Mouse (Mus musculus) MEL (cell line): ENCODE measurements around the gene Meox2. TPM values are rescaled to one million over a fixed set of nuclear protein-coding genes. Genes with fewer than 3 reads are reported as not detected.

Experiments
- DNase-seq: peaks from one replicate; pipeline ENCODE4 v3.0.0; 2011; ENCODE audit warnings: low read depth, low spot score
- H3K27ac ChIP-seq: 2 replicates; pipeline ENCODE4 v1.5.1; 2012; ENCODE audit warnings: low read depth, mild to moderate bottlenecking, control low read depth, low read length, moderate library complexity; ENCODE audit not compliant: control insufficient read depth
- H3K27me3 ChIP-seq, 2 experiments: fragments of 150-350 bp in 1 of 2; sonication (generic) in 1 of 2; 2 replicates each; pipeline ENCODE4 v1.6.1; 2012; ENCODE audit warnings: low read length in 2 of 2, mild to moderate bottlenecking in 2 of 2, improper control_type of control experiment in 1 of 2, moderate library complexity in 1 of 2; ENCODE audit not compliant: insufficient read depth in 2 of 2, control insufficient read depth in 1 of 2
- H3K36me3 ChIP-seq, 2 experiments: 2 replicates each; pipeline ENCODE4 v1.6.1; 2012 to 2014; ENCODE audit warnings: low read length in 2 of 2, improper control_type of control experiment in 1 of 2, inconsistent platforms in 1 of 2, mild to moderate bottlenecking in 1 of 2; ENCODE audit not compliant: insufficient read depth in 2 of 2, control insufficient read depth in 1 of 2
- H3K4me1 ChIP-seq, 2 experiments: fragments of 150-350 bp in 1 of 2; sonication (generic) in 1 of 2; 2 replicates each; pipeline ENCODE4 v1.6.1; 2012; ENCODE audit warnings: low read length in 2 of 2, improper control_type of control experiment in 1 of 2, mild to moderate bottlenecking in 1 of 2; ENCODE audit not compliant: insufficient read depth in 2 of 2, control insufficient read depth in 1 of 2
- H3K4me3 ChIP-seq, 2 experiments: fragments of 150-350 bp in 1 of 2; sonication (generic) in 1 of 2; 2 replicates each; pipeline ENCODE4 v1.5.1; 2012; ENCODE audit warnings: low read depth in 2 of 2, low read length in 2 of 2, mild to moderate bottlenecking in 2 of 2, moderate library complexity in 2 of 2, control low read depth in 1 of 2, improper control_type of control experiment in 1 of 2; ENCODE audit not compliant: control insufficient read depth in 1 of 2, insufficient read depth in 1 of 2
- H3K79me2 ChIP-seq: 2 replicates; pipeline ENCODE4 v1.6.1; 2012; ENCODE audit warnings: mild to moderate bottlenecking, low read length, moderate library complexity; ENCODE audit not compliant: control insufficient read depth, poor library complexity, insufficient read depth
- H3K9ac ChIP-seq: 2 replicates; pipeline ENCODE4 v1.6.1; 2012; ENCODE audit warnings: low read depth, mild to moderate bottlenecking, control low read depth, low read length, moderate library complexity; ENCODE audit not compliant: control insufficient read depth, poor library complexity, severe bottlenecking
- H3K9me3 ChIP-seq: fragments of 150-350 bp; sonication (generic); replicated peaks from 2 replicates; pipeline ENCODE4 v1.6.1; 2012; ENCODE audit warnings: mild to moderate bottlenecking, low read length, improper control_type of control experiment, moderate library complexity; ENCODE audit not compliant: insufficient read depth
- BHLHE40 ChIP-seq: IDR thresholded peaks from 2 replicates; pipeline ENCODE4 v1.6.1; 2012; ENCODE audit warnings: low read depth, mild to moderate bottlenecking, inconsistent platforms, low read length, improper control_type of control experiment, borderline replicate concordance
- CHD2 ChIP-seq: IDR thresholded peaks from 2 replicates; pipeline ENCODE4 v1.6.1; 2011; ENCODE audit warnings: low read length, improper control_type of control experiment
- GATA1 ChIP-seq: IDR thresholded peaks from 2 replicates; pipeline ENCODE4 v1.6.1; 2011; ENCODE audit warnings: low read depth, low read length, improper control_type of control experiment
- JUND ChIP-seq: IDR thresholded peaks from 2 replicates; pipeline ENCODE4 v1.6.1; 2011; ENCODE audit warnings: low read depth, mild to moderate bottlenecking, improper control_type of control experiment, low read length
- MAFK ChIP-seq: IDR thresholded peaks from 2 replicates; pipeline ENCODE4 v1.6.1; 2011; ENCODE audit warnings: low read depth, mild to moderate bottlenecking, low read length, improper control_type of control experiment, borderline replicate concordance
- MAX ChIP-seq: IDR thresholded peaks from 2 replicates; pipeline ENCODE4 v1.6.1; 2011; ENCODE audit warnings: low read length, improper control_type of control experiment
- MYB ChIP-seq: IDR thresholded peaks from 2 replicates; pipeline ENCODE4 v1.6.1; 2011; ENCODE audit warnings: mild to moderate bottlenecking, low read depth, low read length, improper control_type of control experiment
- POLR2A ChIP-seq, 2 experiments: IDR thresholded peaks; 2 replicates each; pipeline ENCODE4 v1.6.1; 2011 to 2012; ENCODE audit warnings: low read length in 2 of 2, mild to moderate bottlenecking in 2 of 2, control low read depth in 1 of 2, improper control_type of control experiment in 1 of 2, low read depth in 1 of 2, moderate library complexity in 1 of 2; ENCODE audit not compliant: control insufficient read depth in 1 of 2, insufficient read depth in 1 of 2, poor library complexity in 1 of 2
- POLR2AphosphoS5 ChIP-seq: IDR thresholded peaks from 2 replicates; pipeline ENCODE4 v1.6.1; 2012; ENCODE audit warnings: low read depth, borderline replicate concordance, mild to moderate bottlenecking, inconsistent platforms, low read length, moderate library complexity, mixed read lengths
- SMC3 ChIP-seq: IDR thresholded peaks from 2 replicates; pipeline ENCODE4 v1.6.1; 2011; ENCODE audit warnings: low read depth, low read length, improper control_type of control experiment
- TBP ChIP-seq: IDR thresholded peaks from 2 replicates; pipeline ENCODE4 v1.8.0; 2011; ENCODE audit warnings: low read depth, low read length, improper control_type of control experiment
- ZKSCAN1 ChIP-seq: IDR thresholded peaks from 2 replicates; pipeline ENCODE4 v1.6.1; 2012; ENCODE audit warnings: low read depth, mild to moderate bottlenecking, inconsistent platforms, low read length, improper control_type of control experiment, moderate library complexity
- polyA plus RNA-seq, 2 experiments: library from polyadenylated mRNA; stranded (reverse) in 1 of 2; unstranded in 1 of 2; fragments of >175 nt in 1 of 2; fragments of >200 nt in 1 of 2; gene quantifications; 2 replicates each; pipeline versions ENCODE4 v1.2.1 to v1.2.4; 2012; ENCODE audit warnings: low replicate concordance in 2 of 2, low read depth in 1 of 2; ENCODE audit not compliant: insufficient read length in 2 of 2, insufficient read depth in 1 of 2, missing spikeins in 1 of 2
- total RNA-seq: library from RNA; depleted of rRNA; stranded (reverse); fragments of 300-350 nt; gene quantifications from 2 replicates; pipeline ENCODE4 v1.2.3, GENCODE M21; 2012

The Meox2 gene
- total and polyA plus RNA-seq, 3 experiments, result not detected

GRCm38 (mm10) chr12:37143879-37144278 is 35.5 kb downstream of the Meox2 start:
- no peak for DNase-seq
- TF ChIP-seq BHLHE40, result no peak
- TF ChIP-seq POLR2A (IDR thresholded peaks at IDR 0.05; ENCODE audit: control insufficient read depth in 1 of 2, insufficient read depth in 1 of 2, low read depth in 1 of 2, low read length in 2 of 2, poor library complexity in 1 of 2), result no peak
- Histone ChIP-seq H3K4me1 (no peaks in the 10 kb centered on the region), H3K27me3 (no peaks in the 10 kb centered on the region), H3K36me3 (no peaks in the 10 kb centered on the region), H3K27ac (no peak overlapping the region), H3K4me3 (no peak overlapping the region), H3K79me2 (no peaks in the 10 kb centered on the region), H3K9me3 (no peaks in the 10 kb centered on the region), H3K9ac (no peak overlapping the region)

GRCm38 (mm10) chr12:37167742-37168141 is 59.4 kb downstream of the Meox2 start:
- no peak for DNase-seq
- Histone ChIP-seq H3K4me1 (no peaks in the 10 kb centered on the region), H3K79me2 (no peaks in the 10 kb centered on the region), H3K9ac (no peak overlapping the region), H3K27me3 (no peaks in the 10 kb centered on the region; a peak in 1 of 4 replicates), H3K36me3 (no peaks in the 10 kb centered on the region), H3K4me3 (no peak overlapping the region), H3K9me3 (no peaks in the 10 kb centered on the region), H3K27ac (no peak overlapping the region)
- TF ChIP-seq SMC3, result no peak
- TF ChIP-seq CHD2, result no peak
- TF ChIP-seq POLR2AphosphoS5, result no peak
- no peak for TF ChIP-seq MYB
- TF ChIP-seq GATA1, result no peak
- no peak for TF ChIP-seq JUND
- no peak for TF ChIP-seq TBP
- TF ChIP-seq ZKSCAN1, result no peak
- TF ChIP-seq, all 39 proteins: peak for 0

DNA sequence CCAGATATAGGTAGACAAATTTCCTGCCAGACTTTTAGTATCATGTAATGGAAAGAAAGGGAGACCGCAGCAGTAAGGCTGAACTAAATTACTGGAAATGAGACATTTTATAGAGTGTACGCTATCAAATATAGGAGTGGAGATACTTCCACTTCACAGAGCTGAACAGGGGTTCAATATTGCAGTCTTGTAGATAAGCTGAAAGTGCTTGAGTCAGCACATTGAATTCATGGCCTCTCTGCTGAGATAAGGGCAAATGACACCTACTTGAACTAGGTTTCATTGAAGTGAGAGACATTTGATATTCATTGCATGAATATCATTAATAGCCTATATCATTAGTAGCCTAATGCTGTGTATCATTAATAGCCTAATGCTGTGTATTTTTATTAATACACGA is 65.0 kb downstream of the Meox2 start:
- no peak overlapping the region for H3K9ac ChIP-seq
- no peaks in the 10 kb centered on the region for H3K79me2 ChIP-seq
- TF ChIP-seq MAX (no peak), MAFK (peak; percentile 52; the same call in 1 of the 2 replicates)
- H3K36me3 ChIP-seq, result no peaks in the 10 kb centered on the region
- no peak overlapping the region for H3K4me3 ChIP-seq
- H3K9me3 ChIP-seq, result no peaks in the 10 kb centered on the region
- H3K27ac ChIP-seq, result no peak overlapping the region
- no peaks in the 10 kb centered on the region for H3K27me3 ChIP-seq
- DNase-seq, result no peak
- H3K4me1 ChIP-seq, result no peaks in the 10 kb centered on the region
